ENCODE assay signal across 9 mouse cellular contexts in the genomic region with DNA sequence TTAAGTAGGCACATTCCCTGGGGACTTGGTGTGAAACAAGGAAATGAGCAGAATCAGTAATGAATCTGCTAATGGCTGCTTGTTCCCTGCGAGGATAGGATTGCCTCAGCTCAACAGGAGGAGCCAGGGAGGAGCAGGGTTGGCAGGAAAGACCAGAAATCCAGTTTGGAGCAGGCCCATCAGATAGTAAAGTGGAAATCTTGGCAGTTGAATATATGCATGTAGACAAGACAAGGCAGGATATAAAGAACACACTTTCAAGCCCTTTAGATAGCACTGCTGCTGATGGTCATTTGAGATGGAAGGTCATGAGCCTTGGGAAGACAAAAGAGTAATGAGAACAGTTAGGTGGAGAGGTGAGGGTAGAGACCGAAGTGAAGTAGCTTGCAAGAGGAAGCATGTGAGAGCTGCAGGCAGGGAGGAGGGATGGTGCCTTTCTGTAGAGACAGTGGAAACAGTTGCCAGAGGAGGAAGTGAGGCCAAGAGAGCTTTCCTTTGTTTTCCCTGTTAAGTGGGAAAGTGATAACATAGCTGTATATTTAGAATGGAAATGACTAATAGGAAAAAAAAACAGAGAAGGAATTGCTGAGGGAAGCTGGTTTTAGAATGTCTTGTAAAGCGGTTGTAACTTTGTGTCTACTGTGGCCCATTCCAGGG. TPM values are rescaled to one million over a fixed set of nuclear protein-coding genes. Genes with fewer than 3 reads are reported as not detected.
DNase-seq lines count a peak whose midpoint lies in the region; ATAC-seq lines count a peak whose summit lies in the region.
"Had no signal": no experiment of that assay in that cellular context is flagged by ENCODE, and none has a peak within 500 bp of the region (broad histone marks: within the 10 kb centered on the region; RNA-seq: fewer than 3 reads in every experiment).

No protein-coding gene starts in this region.

- ATAC-seq in kidney, embryonic 14.5 days (ENCODE audit: low FRiP score, low TSS enrichment), result no peak
- ATAC-seq in embryonic facial prominence, embryonic 14.5 days (ENCODE audit: low read depth), result no peak
- no peak for ATAC-seq in inflammation-experienced regulatory T-cells, adult 6 months
- no peak for ATAC-seq in forebrain, embryonic 16.5 days

- no peak for DNase-seq in kidney, adult 18-20 months
- peak; percentile 45 for DNase-seq in embryonic facial prominence, embryonic 14.5 days (ENCODE audit: low spot score)
- peak; percentile 18 to 39 for DNase-seq in heart, postnatal 36 days
- DNase-seq in lung, postnatal 4 days, result peak; percentile 19 to 38
- no peak for DNase-seq in frontal cortex, adult 2 months (ENCODE audit: extremely low spot score in 1 of 2, low spot score in 1 of 2)
- DNase-seq: retina, postnatal 1 day had no signal

- no peaks in the 10 kb centered on the region for H3K9me3 ChIP-seq in kidney, embryonic 14.5 days (ENCODE audit: control insufficient read depth, low read length)
- H3K9me3 ChIP-seq in embryonic facial prominence, embryonic 14.5 days (ENCODE audit: control insufficient read depth, low read length), result no peaks in the 10 kb centered on the region
- no peaks in the 10 kb centered on the region for H3K9me3 ChIP-seq in forebrain, embryonic 16.5 days (ENCODE audit: control insufficient read depth, low read length)

- no peaks in the 10 kb centered on the region for H3K27me3 ChIP-seq in kidney, embryonic 14.5 days (ENCODE audit: control insufficient read depth, insufficient read depth, low read length)
- no peaks in the 10 kb centered on the region for H3K27me3 ChIP-seq in embryonic facial prominence, embryonic 14.5 days (replicated peaks; ENCODE audit: control insufficient read depth, insufficient read depth, low read length)
- H3K27me3 ChIP-seq in forebrain, embryonic 16.5 days (replicated peaks; ENCODE audit: control insufficient read depth, insufficient read depth, low read length), result no peaks in the 10 kb centered on the region

- H3K9ac ChIP-seq in kidney, embryonic 14.5 days (ENCODE audit: low read depth, low read length), result no peak overlapping the region
- H3K9ac ChIP-seq in embryonic facial prominence, embryonic 14.5 days (ENCODE audit: low read depth, low read length), result no peak overlapping the region
- no peak overlapping the region for H3K9ac ChIP-seq in forebrain, embryonic 16.5 days (replicated peaks; ENCODE audit: low read depth, low read length)

- 54% methylated on average over 3 of the region's 3 CpGs for WGBS in kidney, embryonic 14.5 days
- 73% methylated on average over 3 of the region's 3 CpGs for WGBS in embryonic facial prominence, embryonic 14.5 days
- WGBS in forebrain, embryonic 16.5 days, result 67% methylated on average over 3 of the region's 3 CpGs

- H3K36me3 ChIP-seq in kidney, embryonic 14.5 days (ENCODE audit: control insufficient read depth, insufficient read depth, low read length), result no peaks in the 10 kb centered on the region
- no peaks in the 10 kb centered on the region for H3K36me3 ChIP-seq in embryonic facial prominence, embryonic 14.5 days (ENCODE audit: control insufficient read depth, insufficient read depth, low read length)
- H3K36me3 ChIP-seq in forebrain, embryonic 16.5 days (ENCODE audit: control insufficient read depth, insufficient read depth), result no peaks in the 10 kb centered on the region

- H3K4me1 ChIP-seq in kidney, embryonic 14.5 days (ENCODE audit: control insufficient read depth, insufficient read depth, low read length), result no peaks in the 10 kb centered on the region
- H3K4me1 ChIP-seq in embryonic facial prominence, embryonic 14.5 days (ENCODE audit: control insufficient read depth, insufficient read depth, low read length), result no peaks in the 10 kb centered on the region
- H3K4me1 ChIP-seq in forebrain, embryonic 16.5 days (replicated peaks; ENCODE audit: control insufficient read depth, insufficient read depth, low read length), result no peaks in the 10 kb centered on the region

- no peak overlapping the region for H3K4me2 ChIP-seq in kidney, embryonic 14.5 days (replicated peaks; ENCODE audit: low read depth, low read length)
- H3K4me2 ChIP-seq in embryonic facial prominence, embryonic 14.5 days (ENCODE audit: low read depth, low read length), result no peak overlapping the region
- H3K4me2 ChIP-seq in forebrain, embryonic 16.5 days (ENCODE audit: low read length), result no peak overlapping the region

- intact Hi-C loops in heart, postnatal 36 days (cut with DNase I), result no loop called here

- no peak overlapping the region for H3K4me3 ChIP-seq in kidney, embryonic 14.5 days (ENCODE audit: low read length)
- no peak overlapping the region for H3K4me3 ChIP-seq in embryonic facial prominence, embryonic 14.5 days (ENCODE audit: low read depth, low read length)
- no peak overlapping the region for H3K4me3 ChIP-seq in forebrain, embryonic 16.5 days (replicated peaks; ENCODE audit: low read length)

- H3K27ac ChIP-seq in kidney, embryonic 14.5 days (ENCODE audit: low read depth, low read length), result peak overlapping the region; percentile 32; the same call in 1 of the 2 replicates
- no peak overlapping the region for H3K27ac ChIP-seq in embryonic facial prominence, embryonic 14.5 days (replicated peaks; ENCODE audit: low read depth, low read length)
- no peak overlapping the region for H3K27ac ChIP-seq in forebrain, embryonic 16.5 days (ENCODE audit: low read length)

RNA-seq across cellular contexts. Expression of a gene that starts 29.6 kb away (rescaled TPM):
- polyA plus RNA-seq in kidney, embryonic 14.5 days (2014; fragmentation: Nextera tagmentation; extraction: Ambion mirVana), result 10.0 and 14.5 TPM in 2 replicates
- polyA plus RNA-seq in embryonic facial prominence, embryonic 14.5 days (2014; fragmentation: Nextera tagmentation; extraction: Ambion mirVana), result 97.0 and 127 TPM in 2 replicates
- total RNA-seq in heart, postnatal 36 days (2021), result 1 to 10 TPM; 4.1 to 4.4 TPM
- 1 to 10 TPM in 1 of 3 experiments, under 1 TPM in 2; 0.32 to 1.7 (median 0.46) TPM for polyA plus RNA-seq in inflammation-experienced regulatory T-cells, adult 6 months (2017; shearing (Covaris generic))
- 111 and 114 TPM in 2 replicates for polyA plus RNA-seq in frontal cortex, adult 2 months (2012; rRNA removed)
- 30.6 and 32.0 TPM in 2 replicates for polyA plus RNA-seq in forebrain, embryonic 16.5 days (2015; fragmentation: Nextera tagmentation; extraction: Ambion mirVana)

RNA-seq across cellular contexts. Expression of a gene that starts 55.3 kb away (rescaled TPM):
- not detected in 2 replicates for polyA plus RNA-seq in kidney, embryonic 14.5 days (2014; fragmentation: Nextera tagmentation; extraction: Ambion mirVana)
- 0.47 TPM in 1 of 2 replicates, not detected in the other for polyA plus RNA-seq in embryonic facial prominence, embryonic 14.5 days (2014; fragmentation: Nextera tagmentation; extraction: Ambion mirVana)
- under 1 TPM; 0.35 to 0.64 TPM for total RNA-seq in heart, postnatal 36 days (2021)
- polyA plus RNA-seq in inflammation-experienced regulatory T-cells, adult 6 months (2017; shearing (Covaris generic)), result 1 to 10 TPM in 1 of 3 experiments, not detected in 2; 5.0 TPM
- polyA plus RNA-seq in frontal cortex, adult 2 months (2012; rRNA removed), result 0.57 and 0.68 TPM in 2 replicates
- not detected in 2 replicates for polyA plus RNA-seq in forebrain, embryonic 16.5 days (2015; fragmentation: Nextera tagmentation; extraction: Ambion mirVana)

Comparison
In these comparisons a context has a peak if more than half of its experiments do, and no peak if none do; other contexts are left out.
1. DNase-seq: peak in embryonic facial prominence, embryonic 14.5 days (single experiment), heart, postnatal 36 days (2 of 2) and lung, postnatal 4 days (2 of 2); none in kidney, adult 18-20 months (single experiment) and frontal cortex, adult 2 months (0 of 2).